Mouse (Mus musculus) kidney, postnatal 14 days (tissue): ENCODE measurements at regions not wholly inside any gene's neighbourhood (a gene's known extent, or its start where the extent isn't known, plus 50 kb on each side); places are given as distances from the start of the nearest gene placed in this dataset.

ENCODE experiments used
- DNase-seq: peaks from one replicate; pipeline ENCODE4 v3.0.0; 2022; ENCODE audit warnings: mixed read lengths

DNA sequence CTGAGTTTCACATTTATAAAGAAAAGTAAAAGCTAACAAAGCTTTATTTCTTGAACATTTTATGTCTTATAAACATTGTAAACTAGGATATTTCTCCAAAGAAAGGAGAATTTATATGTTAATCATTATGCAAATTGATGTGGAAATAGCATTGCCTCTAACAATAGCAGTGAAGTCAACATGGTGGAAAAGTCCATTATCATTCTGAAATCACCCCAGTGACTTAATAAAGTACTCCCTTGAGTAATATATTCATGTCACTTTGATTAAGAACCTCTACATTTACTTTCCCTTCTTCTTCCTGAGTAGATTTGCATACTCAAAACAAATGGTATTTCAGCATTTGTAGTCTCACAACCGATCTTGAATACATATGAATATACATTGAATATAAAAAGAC lies 676.7 kb upstream of the Edil3 start:
- no peak for DNase-seq

DNA sequence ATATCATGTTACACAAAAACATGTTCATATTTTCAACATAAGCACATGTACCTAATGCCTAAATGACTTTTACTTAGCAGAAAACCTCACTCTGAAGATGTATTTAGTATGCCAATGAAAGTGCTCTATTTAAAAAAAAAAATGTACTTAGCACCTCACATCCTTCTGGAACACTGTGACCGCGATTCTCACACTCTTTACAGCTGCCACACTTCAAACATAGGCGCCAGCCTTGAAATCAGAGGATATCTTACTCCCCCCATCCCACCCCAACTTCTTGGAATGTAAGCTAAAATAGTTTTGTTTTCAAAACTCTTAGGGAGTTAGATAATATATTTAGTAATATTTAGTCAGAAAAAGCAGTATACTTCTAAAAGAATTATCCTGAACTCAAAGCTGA lies 634.7 kb upstream of the Edil3 start:
- DNase-seq, result no peak

DNA sequence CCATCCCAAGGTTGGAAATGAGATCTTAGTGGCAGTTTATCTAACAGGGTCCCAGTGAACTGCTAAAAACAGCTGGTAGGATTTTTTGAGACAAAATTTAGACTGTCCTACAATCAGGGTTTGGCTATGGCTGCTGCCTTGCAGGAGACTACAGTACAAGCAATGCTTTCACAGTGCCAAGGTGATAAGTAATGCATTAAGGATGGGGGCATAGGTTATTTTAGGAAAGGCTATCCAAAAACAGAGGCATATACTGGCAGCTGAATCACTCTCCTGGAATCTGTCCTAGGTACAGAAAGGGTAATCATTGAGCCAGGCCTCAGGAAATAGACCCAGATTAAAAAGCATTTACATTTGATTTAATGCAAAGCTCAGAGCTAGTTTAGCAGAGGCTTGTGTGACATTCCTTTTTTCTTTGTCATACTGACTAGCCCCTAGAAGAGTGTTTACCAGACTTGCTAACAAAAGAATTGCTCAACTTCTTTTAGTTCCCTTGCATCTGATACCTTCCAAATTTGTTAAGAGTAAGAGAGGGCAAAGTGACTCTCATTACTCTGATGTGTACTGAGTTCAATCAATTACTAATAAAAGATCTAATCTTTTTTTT lies 619.5 kb upstream of the Edil3 start:
- DNase-seq, result peak; percentile 4

DNA sequence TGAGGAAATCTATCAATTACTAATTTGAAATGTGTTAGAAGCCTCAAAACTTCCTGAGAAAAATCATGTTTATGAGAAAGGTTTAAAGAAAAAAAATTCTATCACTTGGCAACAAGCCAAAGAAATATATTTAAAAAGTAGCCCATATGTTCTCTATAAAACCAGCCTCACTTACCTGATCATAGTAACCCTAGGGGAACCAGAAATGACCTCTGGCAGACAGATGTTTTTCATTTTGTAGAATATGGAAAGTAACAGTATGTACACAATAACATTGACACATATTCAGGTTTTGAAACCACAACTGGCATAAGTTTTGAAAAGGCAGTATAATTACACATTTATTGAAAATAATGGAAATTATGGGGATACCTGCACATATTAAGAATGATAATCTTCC lies 580.8 kb upstream of the Edil3 start:
- no peak for DNase-seq
